Mouse (Mus musculus): Measurements from ENCODE around the gene Sulf2. TPM values are rescaled to one million over a fixed set of nuclear protein-coding genes. Genes with fewer than 3 reads are reported as not detected.
"Not testable (repeated sequence)": the region's sequence is repeated elsewhere in the genome, so short reads cannot be mapped to it uniquely, and the experiment has no call there.

Sulf2 gene
- 10 to 100 TPM in 1 of 2 experiments, 1 to 10 TPM in 1; 8.7 to 12.3 TPM for total RNA-seq (2021)
- long read RNA-seq, experiment 1, full-length matches to known transcripts: 5 of 9 reads
- long read RNA-seq, experiment 1, partial matches to known transcripts: 2 of 9 reads
- long read RNA-seq, experiment 1, other reads (novel, unspliced or antisense): 2 of 9 reads
- long read RNA-seq, experiment 2, full-length matches to known transcripts: 6 of 9 reads
- long read RNA-seq, experiment 2, partial matches to known transcripts: 1 of 9 reads
- long read RNA-seq, experiment 2, other reads (novel, unspliced or antisense): 2 of 9 reads

- DNase-seq (ENCODE audit: low spot score): peak; percentile 72
Measured at GRCm38 (mm10) chr2:166155454-166155815, at the start of gene Sulf2. Gene Sulf2 (minus strand): TSS chr2:166155663.

DNA sequence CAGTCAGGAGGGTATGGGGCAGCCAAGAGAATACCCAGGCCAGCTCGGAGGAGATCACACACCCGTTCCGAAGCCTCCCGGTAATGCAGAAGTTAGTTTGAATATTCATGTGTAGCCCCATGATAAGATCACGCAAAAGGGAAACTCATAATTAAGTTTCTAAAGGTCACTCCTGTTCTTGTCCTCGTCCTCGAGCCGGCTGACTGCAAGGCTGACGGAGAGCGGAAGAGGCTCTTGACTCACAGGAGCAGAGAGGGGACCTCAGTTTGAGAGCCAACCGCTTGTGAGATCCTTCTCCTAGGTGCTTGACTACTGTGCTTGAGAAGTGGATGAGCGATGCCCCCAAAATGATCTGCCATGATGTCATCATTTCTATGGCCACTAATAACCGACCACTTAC is 48.7 kb upstream of the Sulf2 start:
- DNase-seq (ENCODE audit: low spot score): no peak

DNA sequence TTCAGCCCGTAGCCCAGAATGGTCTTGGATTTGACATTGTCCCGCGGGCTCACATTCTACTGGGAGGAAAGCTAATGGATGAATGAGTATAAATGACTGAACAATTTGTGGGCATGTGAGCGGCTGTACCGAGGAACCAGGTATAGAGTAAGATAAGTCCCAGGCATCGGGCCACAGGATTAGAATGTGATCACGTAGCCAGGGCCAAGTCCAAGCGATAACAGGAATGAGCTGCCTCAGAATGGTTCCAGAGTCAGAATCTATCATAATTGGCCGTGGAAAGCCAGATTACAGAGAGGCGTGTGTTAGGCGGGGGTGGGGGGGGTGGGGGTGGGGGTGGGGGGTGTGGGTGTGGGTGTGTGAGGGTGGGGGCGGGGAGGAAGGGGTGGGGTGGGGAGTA is 48.2 kb upstream of the Sulf2 start:
- DNase-seq (ENCODE audit: low spot score): no peak

- no peak for DNase-seq (ENCODE audit: low spot score)
Measured at GRCm38 (mm10) chr2:166197964-166198363, 42.5 kb upstream of the Sulf2 start.

GRCm38 (mm10) chr2:166197064-166197463 is 41.6 kb upstream of the Sulf2 start:
- DNase-seq (ENCODE audit: low spot score): no peak

DNA sequence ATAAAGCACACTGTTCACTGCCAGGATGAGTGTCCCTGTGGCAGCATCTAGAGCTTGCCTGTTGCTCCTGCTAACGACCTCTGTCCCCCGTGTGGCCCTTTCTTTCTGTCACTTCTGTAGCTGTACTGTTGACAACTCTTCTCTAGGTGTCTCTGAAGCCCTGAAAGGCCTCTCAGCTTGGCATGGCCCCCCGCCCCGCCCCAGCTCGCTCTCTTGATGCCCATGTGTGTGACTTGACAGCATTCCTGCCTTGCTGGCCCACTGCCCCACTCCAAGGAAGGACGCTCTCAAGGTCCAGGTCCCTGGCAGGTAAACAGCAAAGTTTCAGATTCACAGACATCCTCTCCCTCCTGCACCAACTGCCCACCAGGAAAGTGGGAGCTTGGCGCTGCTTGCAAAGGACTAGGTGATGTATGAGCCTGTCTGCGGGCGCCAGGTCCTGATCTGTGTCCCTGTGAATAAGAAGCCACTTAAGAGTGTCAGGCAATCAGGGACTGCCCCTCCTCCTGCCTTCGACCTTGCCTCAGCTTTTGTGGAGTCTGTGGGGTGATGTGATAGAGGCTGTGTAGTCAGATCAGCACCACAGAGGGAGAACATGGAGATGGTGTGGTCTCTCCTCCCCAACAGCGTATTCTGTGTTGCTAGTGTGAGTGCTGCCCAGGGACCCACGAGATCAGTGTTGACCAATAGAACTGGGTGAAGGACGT is 40.8 kb upstream of the Sulf2 start:
- no peak for DNase-seq (ENCODE audit: low spot score)

DNA sequence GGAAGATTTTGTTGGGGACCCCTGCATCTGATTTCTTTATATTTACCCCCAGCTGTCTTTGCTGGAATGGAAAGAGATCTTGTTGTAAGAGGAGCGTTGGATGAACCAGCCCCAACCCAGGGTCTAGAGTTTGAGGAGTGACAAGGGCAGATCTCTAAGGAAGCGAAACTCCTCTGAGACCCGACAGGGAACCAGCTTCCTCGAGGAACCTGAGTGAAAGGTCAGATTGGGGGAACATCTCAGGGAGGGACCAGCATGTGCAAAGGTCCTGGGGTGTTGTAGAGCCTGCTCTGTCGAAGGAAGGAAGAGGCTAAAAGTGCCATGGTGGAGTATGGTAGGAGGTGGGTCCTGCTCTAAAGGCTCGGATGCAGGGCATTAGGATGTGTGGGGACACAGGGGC is 39.6 kb upstream of the Sulf2 start:
- DNase-seq (ENCODE audit: low spot score): no peak

DNA sequence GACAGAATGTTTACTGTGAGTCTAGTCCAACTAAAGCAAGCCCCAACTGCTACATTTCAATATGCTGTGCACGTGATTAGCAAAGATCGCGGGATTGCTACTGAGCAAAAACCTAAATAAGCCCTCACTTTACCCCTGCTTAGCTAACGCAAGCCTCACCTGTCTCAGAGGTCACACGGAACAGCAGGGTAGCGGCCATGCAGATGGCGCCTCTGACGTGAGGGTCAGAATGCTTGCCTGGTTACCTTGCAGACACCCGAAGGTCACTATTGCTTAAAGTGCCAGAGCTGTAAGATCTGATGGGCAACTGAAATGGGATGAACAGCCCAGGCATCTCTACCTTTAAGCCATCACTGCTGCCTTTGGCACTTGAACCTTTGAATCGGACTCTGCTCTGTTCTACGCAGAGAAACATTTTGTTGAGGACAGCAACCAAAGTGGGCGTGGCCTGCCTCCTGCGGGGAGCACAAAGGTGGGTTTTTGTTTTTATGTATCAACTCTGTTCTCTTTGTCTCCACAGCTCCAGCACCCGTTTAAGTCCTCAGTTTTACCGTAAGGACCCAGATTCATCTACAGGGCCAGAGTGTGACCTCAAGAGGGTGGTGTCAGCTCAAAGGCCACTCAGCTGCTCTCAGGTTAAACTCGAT is 38.8 kb upstream of the Sulf2 start:
- DNase-seq (ENCODE audit: low spot score): no peak

- no peak for DNase-seq (ENCODE audit: low spot score)
Measured at GRCm38 (mm10) chr2:166193509-166193908, 38.0 kb upstream of the Sulf2 start.

DNA sequence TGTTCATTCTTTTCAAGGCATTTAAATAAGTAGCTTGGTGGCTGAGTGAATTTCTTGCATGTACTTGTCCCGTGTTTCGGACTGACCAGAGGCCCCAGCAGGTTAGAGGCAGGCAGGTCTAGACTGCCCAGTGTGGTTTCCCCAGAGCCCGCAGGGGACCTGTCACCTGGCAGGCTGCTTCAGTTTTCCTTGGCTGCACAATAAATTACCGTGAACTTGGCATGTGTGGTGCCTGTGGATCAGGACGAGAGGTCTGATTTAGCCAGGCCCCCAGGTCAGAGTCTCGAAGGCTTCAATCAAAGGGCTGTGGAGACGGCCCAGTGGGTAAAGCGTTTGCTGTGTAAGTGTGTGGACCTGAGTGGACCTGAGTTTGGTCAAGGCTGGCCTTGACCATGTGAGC is 35.4 kb upstream of the Sulf2 start:
- DNase-seq (ENCODE audit: low spot score): no peak

GRCm38 (mm10) chr2:166189191-166189590 is 33.7 kb upstream of the Sulf2 start:
- DNase-seq (ENCODE audit: low spot score): no peak

DNA sequence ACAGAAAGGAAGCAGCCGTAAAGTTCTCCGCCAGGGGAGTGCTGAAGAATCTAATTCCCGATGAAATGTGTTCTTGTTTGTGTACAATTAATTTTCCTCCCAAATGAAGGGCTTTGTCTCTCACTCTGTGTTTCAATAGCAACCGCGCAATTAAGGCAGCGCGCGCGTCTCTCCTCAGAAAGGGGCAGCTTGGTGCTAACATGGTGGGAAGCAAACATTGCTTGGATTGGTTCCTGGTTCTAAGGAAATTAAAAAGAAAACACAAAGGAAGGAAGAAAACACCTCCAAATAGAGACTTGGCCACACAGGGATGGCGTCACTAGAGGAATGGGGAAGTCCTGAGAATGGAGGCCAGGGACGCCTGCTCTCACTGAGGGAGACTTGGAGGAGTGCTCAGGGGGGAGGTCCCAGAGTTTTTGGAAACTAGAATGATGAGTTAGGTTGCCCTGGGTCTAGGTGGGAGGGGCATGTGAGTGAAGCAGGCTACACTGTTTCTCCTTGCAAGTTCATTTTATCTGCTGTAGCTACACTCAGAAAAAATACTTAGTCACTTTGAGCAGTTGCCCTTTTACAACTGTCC is 32.5 kb upstream of the Sulf2 start:
- not testable (repeated sequence) for DNase-seq (ENCODE audit: low spot score)

DNA sequence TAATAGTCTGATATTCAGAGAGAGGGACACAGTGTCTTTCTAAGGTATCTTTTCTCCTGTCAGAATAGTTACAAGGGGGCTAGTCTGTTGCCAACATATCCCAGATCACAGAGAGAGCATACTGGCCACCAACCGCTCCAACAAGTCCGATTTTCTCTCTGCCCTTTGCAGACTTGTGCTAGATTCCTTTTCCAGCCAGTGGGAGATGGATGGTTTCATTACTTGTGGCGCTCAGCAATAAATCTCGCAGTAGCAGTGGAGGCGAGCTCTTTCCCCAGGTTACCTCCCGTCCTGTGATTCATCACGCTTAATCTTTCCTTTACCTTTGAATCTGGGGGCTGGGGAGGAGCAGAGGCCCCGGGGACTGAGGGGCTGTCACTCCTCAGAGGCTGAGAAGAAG is 31.9 kb upstream of the Sulf2 start:
- DNase-seq (ENCODE audit: low spot score): not testable (repeated sequence)

DNA sequence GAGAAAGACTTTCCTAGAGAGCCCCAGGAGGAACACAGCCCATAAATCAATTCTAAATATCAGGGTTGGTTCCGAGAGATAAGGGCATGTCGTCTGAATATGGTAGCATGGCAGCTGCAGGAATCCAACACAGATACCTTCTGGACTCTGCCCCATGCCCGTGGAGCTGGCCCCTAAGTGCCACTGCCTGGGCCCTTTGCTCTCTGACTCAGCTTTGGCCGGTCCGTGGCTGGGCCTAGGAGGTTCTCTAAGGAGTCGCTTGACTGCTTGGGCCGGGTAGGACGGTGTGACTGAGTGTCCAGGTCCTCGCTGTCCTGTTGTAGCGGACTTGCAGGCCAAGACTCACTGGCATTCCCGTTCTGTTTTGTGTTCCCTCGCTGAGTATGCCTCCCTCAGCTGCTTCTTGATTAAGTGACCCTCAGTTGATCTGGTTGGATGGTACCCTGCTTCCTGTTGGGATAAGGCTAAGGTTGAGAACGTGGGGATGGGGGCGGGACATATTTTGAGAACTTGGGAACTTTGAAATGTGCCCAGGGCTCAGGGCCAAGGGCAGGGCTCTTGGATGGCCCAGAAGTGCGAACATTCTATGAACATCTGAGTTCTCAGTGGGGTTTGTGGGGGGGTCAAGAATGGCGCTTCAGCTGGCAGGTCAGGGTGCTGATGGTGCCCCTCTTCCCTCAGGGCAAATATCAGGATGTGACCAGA is 30.9 kb upstream of the Sulf2 start:
- no peak for DNase-seq (ENCODE audit: low spot score)

GRCm38 (mm10) chr2:166185768-166186167 is 30.3 kb upstream of the Sulf2 start:
- no peak for DNase-seq (ENCODE audit: low spot score)

DNA sequence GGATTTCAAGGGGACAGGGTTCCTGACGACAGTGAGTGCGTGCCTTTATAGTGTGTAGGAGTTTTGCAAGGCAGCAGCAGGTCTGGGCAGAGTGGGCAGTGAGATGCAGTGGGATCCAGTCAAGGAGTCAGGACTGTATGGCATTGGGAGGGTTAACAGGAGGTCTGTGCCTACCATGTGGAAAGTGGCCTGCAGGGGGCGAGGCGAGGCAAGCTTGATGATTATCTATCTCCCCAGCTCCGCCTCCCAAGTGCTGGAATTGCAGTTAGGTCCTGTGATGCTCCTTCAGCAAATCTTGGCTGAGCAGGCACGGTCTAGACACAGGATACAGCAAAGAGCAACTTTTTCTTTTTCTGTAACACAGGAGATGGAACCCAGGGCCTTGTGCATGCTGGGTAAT is 29.0 kb upstream of the Sulf2 start:
- no peak for DNase-seq (ENCODE audit: low spot score)

DNA sequence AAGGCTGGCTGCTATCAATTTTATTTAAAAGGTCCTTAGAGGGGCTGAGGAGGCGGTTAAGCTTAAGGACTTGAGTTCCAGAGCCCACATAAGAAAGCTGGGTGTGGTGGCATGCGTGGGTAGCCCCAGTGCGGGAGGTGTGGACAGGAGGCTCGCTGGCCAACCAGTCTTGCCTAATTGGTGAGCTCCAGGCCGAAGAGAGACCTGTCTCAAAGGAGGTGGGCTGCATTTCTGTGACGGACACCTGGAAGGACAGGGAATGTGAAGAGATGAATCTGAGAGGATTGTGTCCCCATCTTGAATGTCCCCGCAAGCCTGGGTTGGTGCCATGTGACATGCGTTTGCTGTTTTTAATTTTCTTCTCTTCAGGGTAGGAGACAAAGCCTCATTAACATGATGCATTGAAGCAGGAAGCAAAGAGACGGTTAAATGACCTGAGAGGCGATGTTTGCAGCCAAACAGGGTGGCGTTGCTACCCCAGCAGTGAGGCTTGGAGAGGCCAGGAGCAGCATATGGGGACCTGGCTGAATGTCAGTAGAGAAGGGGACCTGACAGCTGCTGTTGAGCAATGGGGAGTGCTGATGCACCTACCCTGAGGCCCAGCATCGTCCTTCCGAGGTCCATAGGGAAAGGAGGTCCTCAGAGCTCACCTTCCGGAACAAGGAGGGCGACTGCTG is 26.7 kb upstream of the Sulf2 start:
- DNase-seq (ENCODE audit: low spot score): no peak

DNA sequence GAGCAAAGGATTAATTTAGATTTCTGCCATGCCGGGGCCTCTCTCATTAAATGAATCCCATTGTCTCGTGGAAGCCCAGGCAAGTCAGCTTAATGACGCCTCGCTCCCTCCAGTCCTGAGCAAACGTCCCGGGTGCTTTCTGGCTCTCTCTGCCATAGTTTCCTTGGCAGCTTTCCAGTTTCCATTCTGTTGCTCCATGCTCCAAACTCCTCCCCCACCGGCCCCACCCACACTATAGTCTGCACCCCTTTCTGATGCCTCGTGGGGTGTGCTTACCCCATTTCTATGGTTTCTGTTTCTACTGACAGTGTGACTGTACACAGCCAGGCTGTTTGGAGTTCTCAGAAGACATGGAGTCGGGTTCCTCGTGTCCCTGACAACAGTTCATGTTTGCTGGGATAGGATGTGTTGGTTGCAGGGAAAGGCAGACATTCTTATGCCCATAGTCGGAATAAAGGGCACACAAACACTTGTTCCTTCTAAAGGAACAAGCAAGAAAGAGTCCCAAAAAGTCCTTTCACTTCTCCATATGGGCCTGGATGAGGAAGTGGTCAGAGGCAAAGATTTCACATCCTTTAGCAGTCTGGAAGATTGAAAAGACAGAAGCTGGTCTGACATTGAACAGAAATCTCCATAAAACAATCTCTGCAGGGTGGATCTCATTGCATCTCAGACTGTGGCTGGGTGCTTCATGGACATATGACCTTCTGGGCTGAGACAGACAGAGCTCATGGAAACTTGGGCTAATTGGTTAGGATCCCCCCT is 25.5 kb upstream of the Sulf2 start:
- DNase-seq (ENCODE audit: low spot score): peak; percentile 77

DNA sequence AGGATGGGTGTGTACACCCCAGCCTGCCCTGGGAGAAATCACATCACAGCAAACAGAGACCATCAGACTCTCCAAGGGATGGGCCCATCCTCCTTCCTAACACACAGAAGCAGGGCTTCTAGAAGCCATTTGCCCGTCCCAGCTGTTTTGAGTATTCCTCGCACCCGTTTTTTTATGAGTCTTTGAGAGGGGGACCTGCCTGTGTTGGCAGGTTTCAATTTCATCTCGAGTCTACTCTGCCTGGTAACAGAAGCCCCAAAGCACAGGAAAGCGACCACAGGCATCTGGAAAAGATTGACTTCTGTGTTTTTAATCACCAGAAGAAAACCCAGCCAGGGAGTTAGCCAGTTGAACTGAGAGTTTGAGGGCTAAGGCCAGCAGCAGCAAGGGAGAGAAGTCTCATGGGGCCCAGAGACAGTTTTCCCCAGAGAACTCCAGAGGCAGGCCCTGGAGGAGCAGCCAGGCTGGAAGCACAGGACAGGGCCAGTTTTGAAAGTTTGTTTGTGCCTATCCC is 24.7 kb upstream of the Sulf2 start:
- DNase-seq (ENCODE audit: low spot score): peak; percentile 51

- peak; percentile 69 for DNase-seq (ENCODE audit: low spot score)
Measured at GRCm38 (mm10) chr2:166179457-166180101, 24.1 kb upstream of the Sulf2 start.

Data from gastrocnemius, adult 18-20 months (tissue).